In genomic region chr17:12029921-12030461, GRCm38 (mm10) we compare ENCODE assay signal across 7 mouse cellular contexts.
DNase-seq lines count a peak whose midpoint lies in the region; ATAC-seq lines count a peak whose summit lies in the region.

No protein-coding gene starts in this region.

- H3K9ac ChIP-seq in lung, embryonic 16.5 days (ENCODE audit: low read length) = no peak overlapping the region
- no peak overlapping the region for H3K9ac ChIP-seq in forebrain, embryonic 12.5 days
- H3K9ac ChIP-seq in limb, embryonic 13.5 days = no peak overlapping the region
- H3K9ac ChIP-seq in liver, embryonic 12.5 days = no peak overlapping the region

- 13% methylated on average over 14 of the region's 14 CpGs for WGBS in lung, embryonic 16.5 days
- WGBS in forebrain, embryonic 12.5 days = 10% methylated on average over 14 of the region's 14 CpGs
- 5% methylated on average over 14 of the region's 14 CpGs for WGBS in limb, embryonic 13.5 days
- 49% methylated on average over 14 of the region's 14 CpGs for WGBS in liver, embryonic 12.5 days (ENCODE audit: insufficient replicate concordance)

- no peak overlapping the region for H3K27ac ChIP-seq in lung, embryonic 16.5 days (ENCODE audit: low read length)
- H3K27ac ChIP-seq in forebrain, embryonic 12.5 days = no peak overlapping the region
- H3K27ac ChIP-seq in limb, embryonic 13.5 days = no peak overlapping the region
- H3K27ac ChIP-seq in liver, embryonic 12.5 days = no peak overlapping the region

- peak; percentile 21; the same call in 1 of the 2 replicates for ATAC-seq in lung, embryonic 16.5 days (ENCODE audit: low read depth)
- ATAC-seq in forebrain, embryonic 12.5 days (ENCODE audit: low FRiP score) = no peak
- ATAC-seq in limb, embryonic 13.5 days (ENCODE audit: low FRiP score, low read depth) = no peak; the same call in 1 of the 2 replicates
- ATAC-seq in activated CD4-positive, CD25-positive, alpha-beta regulatory T cell, adult 4 months = no peak
- ATAC-seq in liver, embryonic 12.5 days = no peak

- peaks cover 9% of the 10 kb centered on the region; the same call in 1 of the 2 replicates for H3K4me1 ChIP-seq in lung, embryonic 16.5 days (replicated peaks; ENCODE audit: control insufficient read depth, insufficient read depth, low read length)
- H3K4me1 ChIP-seq in forebrain, embryonic 12.5 days = peaks cover 26% of the 10 kb centered on the region
- H3K4me1 ChIP-seq in limb, embryonic 13.5 days = peaks cover 28% of the 10 kb centered on the region
- peaks cover 20% of the 10 kb centered on the region for H3K4me1 ChIP-seq in liver, embryonic 12.5 days

- no peaks in the 10 kb centered on the region for H3K36me3 ChIP-seq in lung, embryonic 16.5 days (ENCODE audit: control insufficient read depth, insufficient read depth, low read length)
- no peaks in the 10 kb centered on the region for H3K36me3 ChIP-seq in forebrain, embryonic 12.5 days (replicated peaks)
- no peaks in the 10 kb centered on the region for H3K36me3 ChIP-seq in limb, embryonic 13.5 days
- no peaks in the 10 kb centered on the region for H3K36me3 ChIP-seq in liver, embryonic 12.5 days

- no peaks in the 10 kb centered on the region for H3K27me3 ChIP-seq in lung, embryonic 16.5 days (ENCODE audit: control insufficient read depth, insufficient read depth, low read depth, low read length)
- H3K27me3 ChIP-seq in forebrain, embryonic 12.5 days = peaks cover 18% of the 10 kb centered on the region
- H3K27me3 ChIP-seq in limb, embryonic 13.5 days = peaks cover 19% of the 10 kb centered on the region; the same call in 1 of the 2 replicates
- peaks cover 17% of the 10 kb centered on the region for H3K27me3 ChIP-seq in liver, embryonic 12.5 days (replicated peaks)

- no peaks in the 10 kb centered on the region for H3K9me3 ChIP-seq in lung, embryonic 16.5 days (ENCODE audit: control insufficient read depth, low read length)
- no peaks in the 10 kb centered on the region for H3K9me3 ChIP-seq in forebrain, embryonic 12.5 days
- H3K9me3 ChIP-seq in limb, embryonic 13.5 days = no peaks in the 10 kb centered on the region
- H3K9me3 ChIP-seq in liver, embryonic 12.5 days (replicated peaks) = no peaks in the 10 kb centered on the region

- DNase-seq in lung, postnatal 14 days = no peak
- peak; percentile 70 for DNase-seq in retina, postnatal 1 day

- no peak overlapping the region for H3K4me3 ChIP-seq in lung, embryonic 16.5 days (ENCODE audit: low read length)
- no peak overlapping the region for H3K4me3 ChIP-seq in forebrain, embryonic 12.5 days (replicated peaks)
- H3K4me3 ChIP-seq in limb, embryonic 13.5 days = 0 out of 2 replicates have a peak overlapping the region, but pooled peaks have one; percentile 5
- H3K4me3 ChIP-seq in liver, embryonic 12.5 days = no peak overlapping the region

- no peak overlapping the region for H3K4me2 ChIP-seq in lung, embryonic 16.5 days (ENCODE audit: low read depth, low read length)
- peak overlapping the region; percentile 29 for H3K4me2 ChIP-seq in forebrain, embryonic 12.5 days
- H3K4me2 ChIP-seq in limb, embryonic 13.5 days (replicated peaks) = peak overlapping the region; percentile 39
- H3K4me2 ChIP-seq in liver, embryonic 12.5 days = no peak overlapping the region

Comparison
In these comparisons a context has a peak if more than half of its experiments do, and no peak if none do; other contexts are left out.
1. H3K4me2 ChIP-seq: peak in forebrain, embryonic 12.5 days (single experiment) and limb, embryonic 13.5 days (single experiment); none in lung, embryonic 16.5 days (single experiment) and liver, embryonic 12.5 days (single experiment).